In genomic region chrX:147393446-147393845, GRCm38 (mm10) we compare ENCODE assay signal across 33 mouse cellular contexts. TPM values are rescaled to one million over a fixed set of nuclear protein-coding genes. Genes with fewer than 3 reads are reported as not detected.
A peak's percentile ranks its signal among the peaks of the same experiment; 100 is the strongest.
DNase-seq lines count a peak whose midpoint lies in the region; ATAC-seq and TF ChIP-seq lines count a peak whose summit lies in the region.
"Had no signal": no experiment of that assay in that cellular context is flagged by ENCODE, and none has a peak within 500 bp of the region (broad histone marks: within the 10 kb centered on the region; RNA-seq: fewer than 3 reads in every experiment).

No protein-coding gene starts in this region.

- DNase-seq in gastrocnemius, postnatal 14 days, result peak; percentile 4
- DNase-seq in gastrocnemius, postnatal 4 days (ENCODE audit: low spot score in 2 of 2), result no peak
- DNase-seq in 3T3-L1 (ENCODE audit: low read depth, low spot score), result peak; percentile 70
- DNase-seq in NIH3T3 (ENCODE audit: low read depth), result peak; percentile 30
- peak; percentile 0 for DNase-seq in forelimb bud, embryonic 11.5 days (ENCODE audit: low read depth, low spot score)
- DNase-seq in midbrain, postnatal 0 days (ENCODE audit: low spot score), result no peak
- DNase-seq: adrenal gland, postnatal 14 days; cerebellum, adult 11 months; cerebellum, adult 9-11 months; forebrain, postnatal 0 days; heart, postnatal 10 days; kidney, postnatal 25 days; left cerebral cortex, postnatal 4 days; liver; lung, postnatal 36 days; right cerebral cortex, postnatal 25 days had no signal

- H3K9me3 ChIP-seq in midbrain, postnatal 0 days (ENCODE audit: low read length), result no peaks in the 10 kb centered on the region
- H3K9me3 ChIP-seq: embryonic facial prominence, embryonic 15.5 days; forebrain, embryonic 12.5 days; heart, embryonic 13.5 days; liver, embryonic 15.5 days; midbrain, embryonic 12.5 days; stomach, embryonic 15.5 days had no signal

- no peak overlapping the region for H3K4me3 ChIP-seq in midbrain, postnatal 0 days (ENCODE audit: low read depth, low read length)
- H3K4me3 ChIP-seq: embryonic facial prominence, embryonic 15.5 days; forebrain, embryonic 12.5 days; heart, embryonic 13.5 days; liver, embryonic 15.5 days; midbrain, embryonic 12.5 days; stomach, embryonic 15.5 days had no signal

- 89% methylated on average over 1 of the region's 1 CpGs for WGBS in midbrain, postnatal 0 days

- no peaks in the 10 kb centered on the region for H3K27me3 ChIP-seq in midbrain, postnatal 0 days (ENCODE audit: insufficient read depth, low read length)
- H3K27me3 ChIP-seq: CH12.LX; embryonic facial prominence, embryonic 15.5 days; forebrain, embryonic 12.5 days; heart, embryonic 13.5 days; liver, embryonic 15.5 days; midbrain, embryonic 12.5 days; stomach, embryonic 15.5 days had no signal

- no peak for ATAC-seq in midbrain, postnatal 0 days (ENCODE audit: low FRiP score)
- ATAC-seq: forebrain, postnatal 0 days; intestine, postnatal 0 days had no signal

- TF ChIP-seq CTCF in midbrain, postnatal 0 days (IDR thresholded peaks at IDR 0.05), result no peak

- H3K4me1 ChIP-seq in midbrain, postnatal 0 days (ENCODE audit: insufficient read depth, low read length), result no peaks in the 10 kb centered on the region
- H3K4me1 ChIP-seq: embryonic facial prominence, embryonic 15.5 days; forebrain, embryonic 12.5 days; heart, embryonic 13.5 days; liver, embryonic 15.5 days; midbrain, embryonic 12.5 days; stomach, embryonic 15.5 days had no signal

- intact Hi-C loops in gastrocnemius, postnatal 14 days (cut with DNase I; ENCODE audit: low total_unique reads), result no loop called here

- H3K36me3 ChIP-seq in midbrain, postnatal 0 days (ENCODE audit: insufficient read depth, low read length), result no peaks in the 10 kb centered on the region
- H3K36me3 ChIP-seq: embryonic facial prominence, embryonic 15.5 days; forebrain, embryonic 12.5 days; heart, embryonic 13.5 days; liver, embryonic 15.5 days; midbrain, embryonic 12.5 days; stomach, embryonic 15.5 days had no signal

- H3K9ac ChIP-seq in midbrain, postnatal 0 days (replicated peaks; ENCODE audit: low read length, poor library complexity, severe bottlenecking), result no peak overlapping the region
- H3K9ac ChIP-seq: embryonic facial prominence, embryonic 15.5 days; forebrain, embryonic 12.5 days; forebrain, postnatal 0 days; heart, embryonic 13.5 days; hindbrain, embryonic 14.5 days; liver, embryonic 15.5 days; midbrain, embryonic 12.5 days; stomach, embryonic 15.5 days had no signal

- H3K4me2 ChIP-seq in midbrain, postnatal 0 days (ENCODE audit: low read depth, low read length, poor library complexity, severe bottlenecking), result no peak overlapping the region
- H3K4me2 ChIP-seq: embryonic facial prominence, embryonic 15.5 days; forebrain, embryonic 12.5 days; heart, embryonic 13.5 days; hindbrain, embryonic 14.5 days; liver, embryonic 15.5 days; midbrain, embryonic 12.5 days; stomach, embryonic 15.5 days had no signal

- H3K27ac ChIP-seq in midbrain, postnatal 0 days (ENCODE audit: low read depth, low read length), result no peak overlapping the region
- H3K27ac ChIP-seq: embryonic facial prominence, embryonic 15.5 days; forebrain, embryonic 12.5 days; heart, embryonic 13.5 days; hindbrain, embryonic 14.5 days; liver, embryonic 15.5 days; midbrain, embryonic 12.5 days; stomach, embryonic 15.5 days had no signal

RNA-seq across cellular contexts. Expression of gene Il13ra2, which starts 35.5 kb away (rescaled TPM):
- not detected for total RNA-seq in gastrocnemius, postnatal 14 days (2021)
- total RNA-seq in gastrocnemius, postnatal 4 days (2021), result not detected
- total RNA-seq in midbrain, postnatal 0 days (2014; rRNA removed), result 0.16 and 0.47 TPM in 2 replicates
- polyA plus RNA-seq in midbrain, postnatal 0 days (2015; fragmentation: Nextera tagmentation; extraction: Ambion mirVana), result 1.2 and 1.3 TPM in 2 replicates
- total RNA-seq: CH12.LX; common myeloid progenitor, adult 5-6 weeks; ES-E14; heart, adult 8-10 months; hematopoietic stem cell, adult 5-6 weeks; megakaryocyte, adult 5-6 weeks; monocyte, adult 5-6 weeks; neutrophil, adult 5-6 weeks had no signal
- polyA plus RNA-seq: forebrain, embryonic 12.5 days; intestine, postnatal 0 days; liver, embryonic 15.5 days; lung, embryonic 16.5 days; midbrain, embryonic 12.5 days had no signal

Comparison
In these comparisons a context has a peak if more than half of its experiments do, and no peak if none do; other contexts are left out.
1. DNase-seq: peak in gastrocnemius, postnatal 14 days (single experiment), 3T3-L1 (single experiment), NIH3T3 (single experiment) and forelimb bud, embryonic 11.5 days (single experiment); none in gastrocnemius, postnatal 4 days (0 of 2) and midbrain, postnatal 0 days (single experiment).